Mouse (Mus musculus) kidney, embryonic 15.5 days (tissue): Measurements from ENCODE around the gene Nfatc2ip. TPM values are rescaled to one million over a fixed set of nuclear protein-coding genes. Genes with fewer than 3 reads are reported as not detected.
A peak's percentile ranks its signal among the peaks of the same experiment; 100 is the strongest.

Experiments used
- ATAC-seq: fragments of 200-750 bp; cut with Nextera tagmentation; replicated peaks from 2 replicates; pipeline ENCODE4 v1.8.0; 2017; ENCODE audit warnings: moderate TSS enrichment; ENCODE audit not compliant: low FRiP score
- H3K27ac ChIP-seq: fragments of 300-500 bp; sonication (generic); 2 replicates; pipeline ENCODE4 v1.5.1; 2015; ENCODE audit warnings: mild to moderate bottlenecking, inconsistent platforms
- H3K27me3 ChIP-seq: fragments of 300-500 bp; sonication (generic); 2 replicates; pipeline ENCODE4 v1.6.1; 2015; ENCODE audit warnings: inconsistent platforms
- H3K36me3 ChIP-seq: fragments of 300-500 bp; sonication (generic); 2 replicates; pipeline ENCODE4 v1.6.1; 2015; ENCODE audit warnings: inconsistent platforms
- H3K4me1 ChIP-seq: fragments of 300-500 bp; sonication (generic); 2 replicates; pipeline ENCODE4 v1.6.1; 2015; ENCODE audit warnings: inconsistent platforms
- H3K4me2 ChIP-seq: fragments of 300-500 bp; sonication (generic); 2 replicates; pipeline ENCODE4 v1.6.1; 2015; ENCODE audit warnings: moderate library complexity, mild to moderate bottlenecking, inconsistent platforms
- H3K4me3 ChIP-seq: fragments of 300-500 bp; sonication (generic); replicated peaks from 2 replicates; pipeline ENCODE4 v1.5.1; 2015; ENCODE audit warnings: mild to moderate bottlenecking, inconsistent platforms
- H3K9ac ChIP-seq: fragments of 300-500 bp; sonication (generic); 2 replicates; pipeline ENCODE4 v1.6.1; 2015; ENCODE audit warnings: mild to moderate bottlenecking, inconsistent platforms
- H3K9me3 ChIP-seq: fragments of 300-500 bp; sonication (generic); replicated peaks from 2 replicates; pipeline ENCODE4 v1.6.1; 2016; ENCODE audit warnings: inconsistent platforms
- WGBS: fragments of 180-500 bp; shearing (Covaris S2); methylation state at CpG from one replicate; pipeline ENCODE4 v1.1.7; 2015; ENCODE audit warnings: mixed read lengths; 5-methylcytosine and 5-hydroxymethylcytosine counted together
- polyA plus RNA-seq: library from polyadenylated mRNA; unstranded; fragments of >200 nt; fragmentation: Nextera tagmentation; extraction: Ambion mirVana; gene quantifications from 2 replicates; pipeline ENCODE4 v1.2.1, GENCODE M21; 2015

The Nfatc2ip gene
- 2.8 and 2.9 TPM in 2 replicates for polyA plus RNA-seq

DNA sequence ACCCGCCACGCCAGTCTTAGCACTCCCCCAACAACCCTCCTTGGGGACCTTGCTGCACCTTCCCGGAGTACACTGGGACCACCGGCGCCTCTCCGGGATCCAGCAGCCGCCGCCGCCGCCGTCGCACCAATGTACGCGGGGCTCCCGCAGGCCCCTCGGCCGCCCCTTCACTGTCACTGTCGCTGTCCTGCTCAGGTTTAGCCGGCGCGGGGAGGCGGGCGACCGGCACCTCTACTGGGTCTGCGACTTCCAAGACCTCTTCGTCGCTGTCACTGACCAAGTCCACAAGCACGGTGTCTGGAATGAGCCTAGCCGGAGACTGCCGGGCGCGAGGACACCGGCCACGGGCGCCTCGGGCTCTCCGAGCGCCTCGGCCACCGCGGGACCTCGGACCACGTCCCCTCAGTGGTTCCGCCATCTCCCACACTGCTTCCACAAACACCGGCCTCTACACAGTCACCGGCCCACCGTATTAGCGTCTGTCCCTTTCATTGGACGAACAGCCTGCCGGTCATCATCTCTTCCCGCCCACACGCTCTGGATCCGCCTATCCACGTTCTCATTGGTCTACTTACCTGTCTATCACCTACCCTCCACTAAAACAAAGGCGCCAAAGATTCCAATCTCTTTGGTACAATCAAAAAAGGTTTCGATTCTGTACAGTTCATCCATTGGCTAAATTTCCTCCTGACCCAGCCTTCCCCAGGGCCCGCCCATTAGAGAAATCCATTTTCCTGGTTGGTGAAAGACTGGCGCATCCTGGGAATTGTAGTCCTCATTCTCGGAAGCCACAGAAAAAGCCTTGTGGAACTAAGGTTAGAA, at the start of gene Nfatc2ip:
Gene Nfatc2ip (minus strand): TSS at position 440 of the 822 bp plus-strand sequence.
- no peaks in the 10 kb centered on the region for H3K27me3 ChIP-seq
- H3K4me1 ChIP-seq: peaks cover 7% of the 10 kb centered on the region
- H3K9ac ChIP-seq: peak within 1 kb of the TSS; percentile 68
- ATAC-seq: peak; percentile 99
- peak within 1 kb of the TSS; percentile 82 for H3K4me2 ChIP-seq
- WGBS: under 1% methylated on average over 59 of the region's 59 CpGs
- H3K36me3 ChIP-seq: peaks cover 5% of the 10 kb centered on the region; the same call in 1 of the 2 replicates
- no peaks in the 10 kb centered on the region for H3K9me3 ChIP-seq
- H3K27ac ChIP-seq: no peak within 1 kb of the TSS
- H3K4me3 ChIP-seq: peak within 1 kb of the TSS; percentile 69

- Histone ChIP-seq H3K9ac (no peak overlapping the region), H3K4me2 (no peak overlapping the region), H3K36me3 (peaks cover 67% of the 10 kb centered on the region), H3K4me1 (no peaks in the 10 kb centered on the region), H3K9me3 (no peaks in the 10 kb centered on the region), H3K27ac (no peak overlapping the region), H3K27me3 (no peaks in the 10 kb centered on the region), H3K4me3 (no peak overlapping the region)
- ATAC-seq: no peak
- WGBS: 93% methylated on average over 21 of the region's 21 CpGs
These were observed 49.7 kb upstream of the Nfatc2ip start for GRCm38 (mm10) chr7:126446217-126446616.

DNA sequence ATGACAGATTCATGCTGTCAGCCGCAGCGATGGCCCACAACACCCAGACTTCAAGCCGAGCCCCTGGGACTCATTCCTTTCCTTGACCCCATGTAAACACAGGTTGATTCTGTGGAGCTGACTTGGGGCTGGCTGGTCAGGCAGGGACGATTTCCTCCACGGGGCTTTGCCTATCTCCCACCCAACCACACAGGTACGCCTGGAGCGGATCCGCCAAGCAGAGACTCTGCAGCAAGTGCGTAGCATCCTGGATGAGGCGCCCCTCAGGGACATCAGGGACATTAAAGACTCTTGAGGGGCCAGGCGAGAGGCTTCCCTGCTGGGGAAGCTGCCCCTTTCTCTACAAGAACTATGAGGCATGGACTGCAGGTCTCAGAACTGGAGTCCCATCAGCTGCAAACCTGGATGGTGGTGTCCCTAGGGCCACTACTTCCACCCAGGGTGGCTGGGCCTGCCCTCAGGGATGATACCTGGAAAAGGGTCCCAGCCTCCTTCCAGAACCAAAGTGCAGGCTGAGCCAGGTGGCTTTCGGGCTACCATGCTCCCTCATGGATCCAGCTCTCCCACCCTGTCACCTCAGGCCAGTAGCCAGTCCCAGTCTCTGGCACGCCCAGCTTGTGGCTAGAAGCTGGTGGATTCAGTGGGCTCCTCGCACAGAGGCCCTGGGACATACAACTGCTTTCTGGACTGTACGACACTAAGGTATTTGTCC, 48.7 kb upstream of the Nfatc2ip start:
- H3K4me1 ChIP-seq: no peaks in the 10 kb centered on the region
- H3K9me3 ChIP-seq: no peaks in the 10 kb centered on the region
- no peak overlapping the region for H3K9ac ChIP-seq
- ATAC-seq: no peak
- H3K4me3 ChIP-seq: no peak overlapping the region
- no peak overlapping the region for H3K4me2 ChIP-seq
- no peak overlapping the region for H3K27ac ChIP-seq
- H3K27me3 ChIP-seq: no peaks in the 10 kb centered on the region
- H3K36me3 ChIP-seq: peaks cover 73% of the 10 kb centered on the region
- WGBS: 94% methylated on average over 15 of the region's 15 CpGs

DNA sequence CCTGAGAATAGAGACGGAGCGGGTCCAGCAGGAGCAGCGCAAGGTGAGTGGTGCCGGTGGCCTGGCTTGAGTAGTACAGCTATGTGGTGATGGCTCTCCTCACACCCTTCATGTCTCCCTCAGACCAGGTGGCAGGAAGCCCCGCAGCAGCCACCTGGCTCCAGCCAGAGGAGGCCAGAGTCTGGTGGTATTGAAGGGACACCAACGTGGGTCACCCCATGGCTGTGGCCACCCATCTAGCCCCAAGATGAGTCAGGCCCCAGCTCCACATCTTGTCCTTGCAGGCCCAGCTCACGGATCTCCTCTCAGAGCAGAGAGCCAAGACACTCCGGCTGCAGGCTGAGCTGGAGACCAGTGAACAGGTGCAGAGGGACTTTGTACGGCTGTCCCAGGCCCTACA, 48.0 kb upstream of the Nfatc2ip start:
- Histone ChIP-seq H3K9ac (no peak overlapping the region), H3K36me3 (peaks cover 78% of the 10 kb centered on the region), H3K4me1 (no peaks in the 10 kb centered on the region), H3K9me3 (no peaks in the 10 kb centered on the region), H3K27ac (no peak overlapping the region), H3K27me3 (no peaks in the 10 kb centered on the region), H3K4me2 (no peak overlapping the region), H3K4me3 (no peak overlapping the region)
- WGBS: 95% methylated on average over 9 of the region's 9 CpGs
- ATAC-seq: no peak

DNA sequence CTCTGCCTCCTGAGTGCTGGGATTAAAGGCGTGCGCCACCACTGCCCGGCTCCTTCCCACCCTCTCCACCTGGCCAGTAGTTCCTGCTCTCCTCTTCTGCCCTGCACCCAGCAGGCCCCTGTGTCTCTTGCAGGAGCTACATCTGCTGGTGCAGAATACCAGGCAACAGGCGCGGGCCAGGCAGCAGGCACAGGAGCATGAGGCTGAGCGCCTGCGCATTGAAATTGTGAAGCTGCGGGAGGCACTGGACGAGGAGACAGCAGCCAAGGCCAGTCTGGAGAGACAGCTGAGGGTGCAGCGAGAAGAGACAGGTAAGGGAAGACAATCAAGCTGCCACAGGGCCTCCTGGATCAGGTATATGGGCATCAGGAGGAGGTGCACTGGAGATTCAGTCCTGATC, 47.5 kb upstream of the Nfatc2ip start:
- Histone ChIP-seq H3K9me3 (no peaks in the 10 kb centered on the region), H3K9ac (no peak overlapping the region), H3K27me3 (no peaks in the 10 kb centered on the region), H3K4me1 (no peaks in the 10 kb centered on the region), H3K4me3 (no peak overlapping the region), H3K4me2 (no peak overlapping the region), H3K36me3 (peaks cover 78% of the 10 kb centered on the region), H3K27ac (no peak overlapping the region)
- ATAC-seq: no peak
- WGBS: 94% methylated on average over 10 of the region's 10 CpGs

GRCm38 (mm10) chr7:126440134-126440533, 43.6 kb upstream of the Nfatc2ip start:
- H3K4me3 ChIP-seq: no peak overlapping the region
- no peak overlapping the region for H3K9ac ChIP-seq
- no peaks in the 10 kb centered on the region for H3K9me3 ChIP-seq
- H3K4me2 ChIP-seq: no peak overlapping the region
- peaks cover 46% of the 10 kb centered on the region for H3K36me3 ChIP-seq
- no peak for ATAC-seq
- no peaks in the 10 kb centered on the region for H3K27me3 ChIP-seq
- no peaks in the 10 kb centered on the region for H3K4me1 ChIP-seq
- H3K27ac ChIP-seq: no peak overlapping the region
- WGBS: 84% methylated on average over 9 of the region's 9 CpGs

GRCm38 (mm10) chr7:126436851-126437250, 40.3 kb upstream of the Nfatc2ip start:
- ATAC-seq: no peak
- no peak overlapping the region for H3K4me3 ChIP-seq
- H3K27ac ChIP-seq: no peak overlapping the region
- H3K9ac ChIP-seq: no peak overlapping the region
- no peaks in the 10 kb centered on the region for H3K4me1 ChIP-seq
- H3K9me3 ChIP-seq: no peaks in the 10 kb centered on the region
- WGBS: 20% methylated on average over 8 of the region's 8 CpGs
- H3K36me3 ChIP-seq: peaks cover 48% of the 10 kb centered on the region
- no peaks in the 10 kb centered on the region for H3K27me3 ChIP-seq
- H3K4me2 ChIP-seq: no peak overlapping the region

DNA sequence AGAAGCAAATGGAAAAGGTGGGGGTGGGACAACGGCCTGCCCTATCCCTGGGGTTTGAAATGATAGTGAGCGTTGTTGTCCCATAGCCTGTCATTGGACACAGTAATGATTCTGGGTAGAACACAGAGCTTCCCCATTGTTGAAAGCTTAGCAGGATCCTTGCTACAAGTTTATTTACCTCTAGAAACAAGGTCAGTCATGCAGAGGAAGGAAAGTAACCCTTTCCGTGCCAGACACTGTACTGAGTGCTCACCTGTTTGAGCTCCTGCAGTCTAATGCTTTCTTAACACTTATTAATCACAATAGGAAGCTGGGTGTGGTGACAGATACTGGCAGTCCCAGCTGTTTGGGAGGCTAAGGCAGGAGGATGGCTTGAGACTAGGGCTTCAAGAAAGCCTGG, 39.3 kb upstream of the Nfatc2ip start:
- no peak overlapping the region for H3K4me3 ChIP-seq
- no peaks in the 10 kb centered on the region for H3K9me3 ChIP-seq
- ATAC-seq: no peak
- WGBS: 68% methylated on average over 3 of the region's 3 CpGs
- H3K4me1 ChIP-seq: no peaks in the 10 kb centered on the region
- no peak overlapping the region for H3K27ac ChIP-seq
- no peaks in the 10 kb centered on the region for H3K27me3 ChIP-seq
- H3K9ac ChIP-seq: no peak overlapping the region
- H3K36me3 ChIP-seq: peaks cover 45% of the 10 kb centered on the region
- no peak overlapping the region for H3K4me2 ChIP-seq

- H3K27ac ChIP-seq: no peak overlapping the region
- H3K36me3 ChIP-seq: peaks cover 36% of the 10 kb centered on the region
- peaks cover under 1% of the 10 kb centered on the region for H3K4me1 ChIP-seq
- 70% methylated on average over 7 of the region's 7 CpGs for WGBS
- no peaks in the 10 kb centered on the region for H3K9me3 ChIP-seq
- no peak for ATAC-seq
- H3K4me3 ChIP-seq: no peak overlapping the region
- H3K4me2 ChIP-seq: no peak overlapping the region
- H3K9ac ChIP-seq: no peak overlapping the region
- no peaks in the 10 kb centered on the region for H3K27me3 ChIP-seq
These were observed 38.2 kb upstream of the Nfatc2ip start for GRCm38 (mm10) chr7:126434726-126435125.

DNA sequence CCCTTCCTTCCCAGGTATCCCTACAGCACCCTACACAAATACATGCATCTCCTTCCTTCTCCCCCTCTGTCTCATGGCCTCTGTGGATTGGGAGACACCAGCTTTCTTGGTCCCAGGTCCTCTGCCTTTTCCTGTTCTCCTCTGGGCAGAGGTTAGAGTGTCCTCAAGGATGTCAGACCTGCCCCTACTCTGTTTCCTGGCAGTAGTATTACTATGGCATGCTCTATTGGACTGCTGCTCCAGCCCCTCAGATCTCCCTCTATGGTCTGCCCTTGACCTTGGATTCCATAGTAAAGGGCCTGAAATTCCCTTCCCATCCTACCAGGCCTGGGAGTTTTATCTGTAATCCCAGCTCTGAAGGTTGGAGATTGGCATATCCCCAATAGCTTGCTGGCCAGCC, 33.6 kb upstream of the Nfatc2ip start:
- H3K4me1 ChIP-seq: peaks cover 15% of the 10 kb centered on the region
- H3K27ac ChIP-seq: no peak overlapping the region
- 0 out of 2 replicates have a peak, but pooled peaks cover 3% of the 10 kb centered on the region for H3K9me3 ChIP-seq
- no peak overlapping the region for H3K9ac ChIP-seq
- H3K36me3 ChIP-seq: peaks cover 31% of the 10 kb centered on the region
- H3K4me3 ChIP-seq: no peak overlapping the region
- H3K27me3 ChIP-seq: no peaks in the 10 kb centered on the region
- ATAC-seq: no peak
- H3K4me2 ChIP-seq: no peak overlapping the region; the same call in 1 of the 2 replicates

DNA sequence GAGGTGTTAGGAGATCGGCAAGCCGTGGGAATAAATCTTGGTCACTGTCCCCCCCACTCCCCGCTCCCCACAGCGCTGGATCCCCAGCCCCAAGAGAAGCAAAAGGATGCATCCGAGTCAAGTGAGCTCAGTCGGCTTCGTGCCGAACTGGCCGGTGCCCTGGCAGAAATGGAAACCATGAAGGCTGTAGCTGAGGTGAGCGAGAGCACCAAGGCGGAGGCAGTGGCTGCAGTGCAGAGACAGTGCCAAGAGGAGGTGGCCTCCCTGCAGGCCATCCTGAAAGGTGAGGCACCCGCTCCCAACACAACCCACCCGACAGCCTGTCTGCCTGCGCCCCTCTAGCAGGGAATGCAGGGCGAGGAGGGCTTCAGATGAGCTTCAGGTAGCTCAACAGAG, 33.0 kb upstream of the Nfatc2ip start:
- peak overlapping the region; percentile 79 for H3K4me2 ChIP-seq
- H3K4me1 ChIP-seq: peaks cover 15% of the 10 kb centered on the region
- WGBS: 29% methylated on average over 15 of the region's 15 CpGs
- H3K27ac ChIP-seq: 0 out of 2 replicates have a peak overlapping the region, but pooled peaks have one; percentile 15
- H3K36me3 ChIP-seq: peaks cover 26% of the 10 kb centered on the region
- peak overlapping the region; percentile 72 for H3K4me3 ChIP-seq
- no peaks in the 10 kb centered on the region for H3K27me3 ChIP-seq
- ATAC-seq: peak; percentile 16
- 0 out of 2 replicates have a peak, but pooled peaks cover 3% of the 10 kb centered on the region for H3K9me3 ChIP-seq
- H3K9ac ChIP-seq: peak overlapping the region; percentile 51
